Mouse (Mus musculus): Measurements from ENCODE around the gene Cd2ap.

DNA sequence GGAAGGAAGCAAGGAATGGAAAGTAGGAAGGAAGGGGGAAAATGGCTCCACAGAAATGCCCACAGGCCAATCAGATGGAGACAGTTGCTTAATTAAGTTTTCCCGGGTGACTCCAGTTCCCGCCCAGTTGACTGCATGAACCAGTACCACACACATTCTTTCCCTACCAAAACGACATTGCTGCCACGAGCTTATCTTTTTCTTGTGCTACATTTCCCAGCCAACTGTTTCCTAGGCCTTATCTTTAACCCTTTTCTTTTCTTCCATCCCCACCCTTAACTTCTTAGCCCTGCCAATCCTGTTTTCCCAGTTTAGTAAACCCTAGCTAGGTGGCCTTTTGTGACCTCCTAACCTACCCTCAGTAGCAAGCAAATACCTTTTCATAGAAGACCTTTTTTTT is 7.9 kb upstream of the Cd2ap start:
- TF ChIP-seq CTCF (IDR thresholded peaks at IDR 0.05; ENCODE audit: borderline replicate concordance, insufficient read depth, low read depth, low read length) (no peak), POLR2A (IDR thresholded peaks at IDR 0.05; ENCODE audit: borderline replicate concordance, insufficient read depth, low read length) (no peak)

Measured in cerebellum, adult 2 months (tissue).